Mouse (Mus musculus) kidney, embryonic 16.5 days (tissue): Measurements from ENCODE around the gene Vsig10l. TPM values are rescaled to one million over a fixed set of nuclear protein-coding genes. Genes with fewer than 3 reads are reported as not detected.

Experiments used
- ATAC-seq: fragments of 200-750 bp; cut with Nextera tagmentation; 2 replicates; pipeline ENCODE4 v1.8.0; 2017; ENCODE audit warnings: moderate TSS enrichment; ENCODE audit not compliant: low FRiP score, low TSS enrichment
- H3K27ac ChIP-seq: fragments of 300-500 bp; sonication (generic); 2 replicates; pipeline ENCODE4 v1.5.1; 2014; ENCODE audit warnings: low read length
- H3K27me3 ChIP-seq: fragments of 300-500 bp; sonication (generic); 2 replicates; pipeline ENCODE4 v1.6.1; 2014; ENCODE audit warnings: low read length, control low read depth, mixed read lengths; ENCODE audit not compliant: insufficient read depth
- H3K36me3 ChIP-seq: fragments of 300-500 bp; sonication (generic); 2 replicates; pipeline ENCODE4 v1.6.1; 2014; ENCODE audit warnings: low read length, control low read depth, mixed read lengths; ENCODE audit not compliant: insufficient read depth
- H3K4me1 ChIP-seq: fragments of 300-500 bp; sonication (generic); 2 replicates; pipeline ENCODE4 v1.6.1; 2014; ENCODE audit warnings: low read length, control low read depth, mixed read lengths; ENCODE audit not compliant: insufficient read depth
- H3K4me2 ChIP-seq: fragments of 300-500 bp; sonication (generic); replicated peaks from 2 replicates; pipeline ENCODE4 v1.6.1; 2014; ENCODE audit warnings: low read depth, low read length
- H3K4me3 ChIP-seq: fragments of 300-500 bp; sonication (generic); 2 replicates; pipeline ENCODE4 v1.5.1; 2014; ENCODE audit warnings: mild to moderate bottlenecking, low read length
- H3K9ac ChIP-seq: fragments of 300-500 bp; sonication (generic); replicated peaks from 2 replicates; pipeline ENCODE4 v1.6.1; 2014; ENCODE audit warnings: low read length
- H3K9me3 ChIP-seq: fragments of 300-500 bp; sonication (generic); 2 replicates; pipeline ENCODE4 v1.6.1; 2016; ENCODE audit warnings: low read length, control low read depth
- WGBS: fragments of 180-500 bp; shearing (Covaris S2); extraction: QIAGEN DNeasy Blood & Tissue Kit; methylation state at CpG from one replicate; pipeline ENCODE4 v1.1.7; 2014; 5-methylcytosine and 5-hydroxymethylcytosine counted together
- polyA plus RNA-seq: library from polyadenylated mRNA; unstranded; fragments of >200 nt; fragmentation: Nextera tagmentation; extraction: Ambion mirVana; gene quantifications from 2 replicates; pipeline ENCODE4 v1.2.1, GENCODE M21; 2015

Gene Vsig10l
- polyA plus RNA-seq, 1 experiment from 2014 or later, result 4.6 TPM

DNA sequence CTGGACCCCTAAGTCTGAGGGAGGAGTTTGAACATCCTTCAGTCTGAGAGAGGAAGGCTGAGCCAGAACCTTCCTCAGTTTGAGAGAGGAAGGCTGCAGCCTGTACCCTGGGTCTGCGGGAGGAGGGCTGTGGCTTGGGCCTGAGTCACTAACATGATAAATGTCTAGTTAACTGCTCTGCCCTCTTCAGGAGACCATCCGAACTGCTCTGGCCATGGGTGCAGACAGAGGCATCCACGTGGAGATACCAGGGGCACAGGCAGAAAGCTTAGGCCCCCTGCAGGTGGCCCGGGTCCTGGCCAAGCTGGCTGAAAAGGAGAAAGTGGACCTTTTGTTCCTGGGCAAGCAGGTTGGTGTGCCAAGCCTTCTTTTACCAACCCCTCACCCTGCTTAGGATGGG is 10.3 kb upstream of the Vsig10l start:
- Histone ChIP-seq H3K9ac (no peak overlapping the region), H3K4me1 (no peaks in the 10 kb centered on the region), H3K36me3 (peaks cover 59% of the 10 kb centered on the region), H3K9me3 (no peaks in the 10 kb centered on the region), H3K4me2 (no peak overlapping the region), H3K4me3 (no peak overlapping the region), H3K27me3 (no peaks in the 10 kb centered on the region), H3K27ac (no peak overlapping the region)
- 52% methylated on average over 4 of the region's 4 CpGs for WGBS
- ATAC-seq, result no peak

DNA sequence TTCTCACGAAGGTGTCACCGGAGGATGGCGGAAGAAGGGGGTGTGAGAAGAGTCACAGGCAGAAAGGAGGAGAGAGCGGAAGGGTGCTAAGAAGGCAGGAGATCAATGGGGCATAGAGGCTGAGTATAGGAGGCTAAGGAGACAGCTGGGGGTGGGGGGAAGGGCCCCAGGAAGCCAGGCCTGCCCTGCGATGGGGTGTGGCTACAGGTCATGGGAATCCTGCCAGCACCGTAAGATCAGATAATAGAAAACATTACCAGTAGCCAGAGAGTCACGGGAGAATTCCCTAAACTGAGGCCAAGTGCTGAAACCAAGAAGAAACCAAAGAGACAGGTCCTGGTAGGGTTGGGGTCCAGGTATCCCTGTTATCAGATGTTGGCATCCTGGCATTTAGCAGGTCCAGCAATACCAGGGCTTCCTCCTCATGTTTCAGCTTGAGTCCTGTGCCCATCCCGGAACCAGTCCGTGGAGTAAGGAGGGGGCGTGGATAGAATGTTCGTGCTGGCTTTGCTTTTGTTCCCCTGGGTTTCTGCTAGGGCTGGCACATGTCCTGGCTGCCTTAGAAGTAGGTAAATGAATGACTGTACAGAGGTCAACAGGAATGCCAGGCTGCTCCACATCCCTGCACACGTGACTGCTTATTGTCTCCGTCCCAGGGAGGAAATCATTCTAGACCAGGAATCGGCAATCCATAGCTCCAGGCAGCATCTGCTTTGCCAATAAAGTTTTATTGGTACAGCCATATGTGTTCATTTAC is 9.2 kb upstream of the Vsig10l start:
- Histone ChIP-seq H3K4me1 (no peaks in the 10 kb centered on the region), H3K9ac (no peak overlapping the region), H3K27me3 (no peaks in the 10 kb centered on the region), H3K27ac (no peak overlapping the region), H3K4me3 (no peak overlapping the region), H3K36me3 (peaks cover 63% of the 10 kb centered on the region), H3K4me2 (no peak overlapping the region), H3K9me3 (no peaks in the 10 kb centered on the region)
- WGBS, result 74% methylated on average over 14 of the region's 14 CpGs
- ATAC-seq, result no peak

DNA sequence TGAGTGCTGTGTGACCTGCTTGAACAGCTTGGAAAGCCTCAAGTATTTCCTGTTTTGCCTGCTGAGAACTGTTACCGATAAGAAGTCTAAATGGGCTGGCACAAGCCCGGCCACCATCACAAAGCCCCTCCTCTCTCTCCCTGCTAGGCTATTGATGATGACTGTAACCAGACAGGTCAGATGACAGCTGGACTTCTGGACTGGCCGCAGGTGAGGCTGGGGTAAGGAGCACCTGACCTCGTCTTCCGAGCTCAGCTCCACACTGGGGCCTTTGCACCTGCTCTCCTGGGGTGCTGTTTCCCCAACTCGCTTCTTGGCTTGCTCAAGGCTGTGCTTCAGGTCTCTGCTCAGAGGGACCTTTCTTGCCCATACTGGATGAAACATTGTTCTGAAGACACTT is 8.6 kb upstream of the Vsig10l start:
- Histone ChIP-seq H3K27me3 (no peaks in the 10 kb centered on the region), H3K4me1 (no peaks in the 10 kb centered on the region), H3K9ac (no peak overlapping the region), H3K27ac (no peak overlapping the region), H3K36me3 (peaks cover 63% of the 10 kb centered on the region), H3K4me3 (no peak overlapping the region), H3K4me2 (no peak overlapping the region), H3K9me3 (no peaks in the 10 kb centered on the region)
- ATAC-seq, result no peak
- WGBS, result 78% methylated on average over 6 of the region's 6 CpGs

DNA sequence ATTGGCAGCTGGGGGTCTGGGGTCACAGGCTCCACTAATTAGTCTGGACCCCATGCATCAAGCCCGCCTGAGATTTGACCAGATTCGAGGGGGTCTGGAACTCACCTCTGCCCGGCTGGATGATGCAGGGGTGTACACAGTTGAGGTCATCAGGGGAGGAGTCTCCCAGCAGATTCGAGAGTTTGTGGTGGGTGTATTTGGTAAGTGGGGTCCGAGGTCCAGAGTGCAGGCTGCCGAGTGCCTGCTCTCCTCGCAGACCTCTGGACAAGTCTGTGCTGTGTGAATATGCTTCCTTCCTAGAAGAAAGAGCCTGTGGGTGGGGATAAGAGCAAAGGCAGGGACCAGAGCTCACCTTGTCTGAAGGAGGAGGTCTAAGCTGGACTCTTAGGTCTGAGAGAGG is 1.0 kb downstream of the Vsig10l start:
- Histone ChIP-seq H3K27me3 (0 out of 2 replicates have a peak, but pooled peaks cover 3% of the 10 kb centered on the region), H3K9ac (no peak overlapping the region), H3K4me1 (peaks cover 11% of the 10 kb centered on the region), H3K9me3 (no peaks in the 10 kb centered on the region), H3K4me2 (no peak overlapping the region), H3K36me3 (no peaks in the 10 kb centered on the region), H3K4me3 (no peak overlapping the region), H3K27ac (no peak overlapping the region)
- ATAC-seq, result no peak
- 74% methylated on average over 7 of the region's 7 CpGs for WGBS

DNA sequence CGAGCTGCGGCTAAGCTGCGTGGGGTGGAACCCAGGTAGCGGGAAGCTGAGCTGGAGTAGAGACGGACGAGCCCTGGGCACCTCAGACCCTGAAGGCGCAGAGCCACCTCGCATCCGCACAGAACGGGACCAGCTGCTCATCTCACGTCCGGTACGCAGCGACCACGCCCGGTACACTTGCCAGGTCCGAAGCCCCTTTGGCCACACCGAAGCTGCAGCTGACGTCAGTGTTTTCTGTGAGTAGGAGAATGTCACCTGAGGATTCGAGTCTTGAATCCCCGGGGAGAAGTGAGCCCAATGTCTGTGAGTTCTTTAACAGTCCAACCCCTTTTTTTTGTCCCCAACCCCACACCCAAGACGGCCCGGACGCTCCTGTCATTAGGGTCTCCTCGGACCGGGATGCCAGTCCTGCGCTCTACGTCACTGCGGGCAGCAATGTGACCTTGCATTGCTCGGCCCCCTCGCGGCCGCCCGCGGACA is 2.0 kb downstream of the Vsig10l start:
- Histone ChIP-seq H3K4me1 (peaks cover 11% of the 10 kb centered on the region), H3K9ac (peak overlapping the region; percentile 64), H3K36me3 (no peaks in the 10 kb centered on the region), H3K4me2 (peak overlapping the region; percentile 92), H3K4me3 (peak overlapping the region; percentile 58), H3K27ac (no peak overlapping the region), H3K27me3 (0 out of 2 replicates have a peak, but pooled peaks cover 3% of the 10 kb centered on the region), H3K9me3 (no peaks in the 10 kb centered on the region)
- WGBS, result 6% methylated on average over 35 of the region's 35 CpGs
- ATAC-seq, result peak; percentile 11; the same call in 1 of the 2 replicates

DNA sequence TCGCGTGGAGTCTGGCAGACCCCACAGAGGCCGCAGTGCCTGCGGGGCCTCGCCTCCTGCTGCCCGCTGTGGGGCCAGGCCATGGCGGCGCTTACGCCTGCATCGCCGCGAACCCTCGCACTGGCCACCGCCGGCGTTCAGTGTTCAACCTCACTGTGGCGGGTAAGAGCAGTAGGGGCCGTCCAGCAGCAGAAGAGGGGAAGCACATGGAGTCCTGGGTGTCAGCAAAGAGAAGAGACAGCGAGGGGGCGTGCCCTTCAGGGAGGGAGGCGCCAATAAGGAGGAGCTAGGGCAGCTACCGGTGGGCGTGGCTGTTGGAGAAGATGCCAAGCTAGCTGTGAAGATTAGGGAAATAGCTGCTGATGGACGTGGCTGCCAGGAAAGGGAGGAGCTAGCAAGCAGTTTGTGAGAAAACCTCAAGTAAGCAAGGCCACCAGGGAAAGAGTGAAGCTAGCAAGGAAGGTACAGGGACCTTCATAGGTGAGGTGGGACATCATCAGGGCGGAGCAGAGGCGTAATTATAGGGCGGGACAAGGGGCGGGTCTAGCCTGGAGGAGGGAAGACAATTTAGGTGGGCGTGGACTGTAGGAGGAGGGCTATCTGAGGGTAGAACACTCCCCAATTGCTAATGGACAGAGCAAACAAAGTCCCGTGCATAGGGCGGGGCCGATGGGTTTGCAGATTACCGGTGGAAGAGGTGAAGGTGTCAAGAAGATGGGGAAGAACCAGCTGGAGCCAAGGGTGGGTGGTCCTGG is 2.6 kb downstream of the Vsig10l start:
- Histone ChIP-seq H3K27me3 (0 out of 2 replicates have a peak, but pooled peaks cover 3% of the 10 kb centered on the region), H3K9ac (peak overlapping the region; percentile 64), H3K9me3 (no peaks in the 10 kb centered on the region), H3K4me3 (peak overlapping the region; percentile 58), H3K36me3 (no peaks in the 10 kb centered on the region), H3K27ac (0 out of 2 replicates have a peak overlapping the region, but pooled peaks have one; percentile 38), H3K4me2 (peak overlapping the region; percentile 92), H3K4me1 (peaks cover 11% of the 10 kb centered on the region)
- under 1% methylated on average over 33 of the region's 33 CpGs for WGBS
- ATAC-seq, result peak; percentile 91

DNA sequence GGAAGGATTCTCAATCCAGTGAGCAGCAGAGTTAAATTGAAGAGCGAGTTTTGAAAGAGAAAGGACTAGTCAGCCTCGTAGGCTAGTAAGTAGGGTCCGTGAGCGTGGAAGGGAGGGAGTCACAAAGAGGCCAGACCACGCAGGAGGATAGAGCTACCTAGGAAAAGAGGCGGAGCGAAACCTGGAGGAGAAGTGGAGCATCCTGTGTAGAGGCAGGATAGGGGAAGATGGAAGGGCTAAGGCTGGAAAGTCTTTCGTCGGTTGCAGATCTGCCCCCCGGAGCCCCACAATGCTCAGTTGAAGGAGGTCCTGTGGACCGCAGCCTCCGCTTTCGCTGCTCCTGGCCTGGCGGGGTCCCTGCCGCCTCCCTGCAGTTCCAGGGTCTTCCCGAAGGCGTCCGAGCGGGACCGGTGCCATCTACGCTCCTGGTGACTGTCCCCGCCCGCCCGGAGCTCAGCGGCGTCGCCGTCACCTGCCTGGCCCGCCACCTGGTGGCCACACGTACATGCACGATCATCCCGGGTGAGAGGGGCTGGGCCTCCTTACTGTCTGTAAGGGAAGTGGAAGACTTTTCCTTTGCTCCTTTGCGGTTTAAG is 3.2 kb downstream of the Vsig10l start:
- H3K4me3 ChIP-seq, result peak overlapping the region; percentile 58
- H3K4me2 ChIP-seq, result peak overlapping the region; percentile 92
- under 1% methylated on average over 32 of the region's 33 CpGs for WGBS
- peak overlapping the region; percentile 64 for H3K9ac ChIP-seq
- H3K4me1 ChIP-seq, result peaks cover 11% of the 10 kb centered on the region
- H3K27me3 ChIP-seq, result 0 out of 2 replicates have a peak, but pooled peaks cover 3% of the 10 kb centered on the region
- peak; percentile 58 for ATAC-seq
- no peaks in the 10 kb centered on the region for H3K36me3 ChIP-seq
- H3K9me3 ChIP-seq, result no peaks in the 10 kb centered on the region
- 0 out of 2 replicates have a peak overlapping the region, but pooled peaks have one; percentile 63 for H3K27ac ChIP-seq

DNA sequence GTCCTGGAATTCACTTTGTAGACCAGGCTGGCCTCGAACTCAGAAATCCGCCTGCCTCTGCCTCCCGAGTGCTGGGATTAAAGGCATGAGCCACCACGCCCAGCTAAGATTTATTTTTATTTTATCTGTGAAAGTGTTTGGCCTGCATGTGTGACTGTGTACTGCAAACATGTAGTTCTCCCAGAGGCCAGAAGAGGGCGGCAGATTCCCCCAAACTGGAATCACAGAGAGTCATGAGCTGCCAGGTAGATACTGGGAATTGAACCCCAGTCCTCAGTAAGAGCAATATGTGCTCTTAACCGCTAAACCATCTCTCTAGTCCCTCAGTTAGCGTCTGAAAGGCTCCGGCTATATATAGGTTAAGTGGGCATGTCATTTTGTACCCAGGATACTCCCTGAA is 7.4 kb downstream of the Vsig10l start:
- Histone ChIP-seq H3K27me3 (peaks cover 11% of the 10 kb centered on the region), H3K9me3 (no peaks in the 10 kb centered on the region), H3K9ac (no peak overlapping the region), H3K27ac (no peak overlapping the region), H3K4me1 (peaks cover 7% of the 10 kb centered on the region), H3K36me3 (no peaks in the 10 kb centered on the region), H3K4me2 (no peak overlapping the region), H3K4me3 (no peak overlapping the region)
- 47% methylated on average over 8 of the region's 8 CpGs for WGBS
- no peak for ATAC-seq

DNA sequence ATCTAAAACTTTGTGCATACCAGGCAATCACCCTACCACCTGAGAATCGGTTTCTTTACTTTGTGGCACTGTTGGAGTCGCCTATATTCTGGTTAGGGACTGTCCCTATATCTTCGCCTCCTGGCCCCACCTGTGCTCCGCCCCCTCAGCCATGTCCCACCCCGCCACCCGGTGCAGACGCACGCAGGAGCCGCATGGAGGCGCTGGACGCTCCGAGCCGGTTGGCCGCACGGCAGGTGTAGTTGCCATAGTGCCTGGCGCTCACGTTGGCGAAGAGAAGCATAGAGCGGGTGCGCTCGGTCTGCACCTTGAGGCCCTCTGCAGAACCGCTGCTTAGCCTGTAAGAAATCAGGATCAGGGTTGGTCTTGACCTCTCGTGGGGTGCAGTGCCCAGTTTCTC is 12.8 kb downstream of the Vsig10l start:
- ATAC-seq, result no peak
- 9% methylated on average over 23 of the region's 23 CpGs for whole genome bisulfite sequencing
- no peak overlapping the region for H3K27ac ChIP-seq
- no peak overlapping the region for H3K4me2 ChIP-seq
- H3K27me3 ChIP-seq, result peaks cover 39% of the 10 kb centered on the region
- no peak overlapping the region for H3K9ac ChIP-seq
- no peaks in the 10 kb centered on the region for H3K9me3 ChIP-seq
- H3K36me3 ChIP-seq, result no peaks in the 10 kb centered on the region
- peaks cover 7% of the 10 kb centered on the region; the same call in 1 of the 2 replicates for H3K4me1 ChIP-seq
- no peak overlapping the region for H3K4me3 ChIP-seq
